Mouse (Mus musculus) liver, adult 2 months (tissue): ENCODE measurements at regions not wholly inside any gene's neighbourhood (a gene's known extent, or its start where the extent isn't known, plus 50 kb on each side); places are given as distances from the start of the nearest gene placed in this dataset.

Source experiments
- CTCF ChIP-seq: fragments of 200-500 bp; IDR thresholded peaks from 2 replicates; pipeline ENCODE4 v1.5.1; 2011; ENCODE audit warnings: low read depth, low read length, control low read depth
- POLR2A ChIP-seq: fragments of 200-500 bp; IDR thresholded peaks from 2 replicates; pipeline ENCODE4 v1.6.1; 2011; ENCODE audit warnings: low read length, control low read depth; ENCODE audit not compliant: insufficient read depth; ENCODE audit errors: extremely low read depth

DNA sequence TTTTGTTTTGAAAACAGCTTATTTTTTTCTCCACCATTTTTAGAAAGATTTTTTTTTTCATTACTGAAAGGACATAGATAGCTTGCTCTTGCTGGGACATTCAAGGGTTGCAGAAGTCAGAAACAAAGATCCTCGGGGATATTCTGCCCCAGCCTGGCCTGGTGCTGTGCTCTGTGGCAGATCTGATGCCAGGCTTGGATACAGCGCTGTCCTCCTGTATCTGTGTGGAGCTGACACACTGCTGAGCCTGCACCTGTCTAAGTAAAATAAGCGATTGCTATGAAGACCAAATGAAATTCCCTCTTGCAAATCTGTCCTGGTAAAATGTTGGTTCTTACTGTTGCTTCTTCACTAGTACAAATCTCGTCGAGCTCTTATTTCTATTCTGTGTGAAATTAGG lies 226.4 kb upstream of the 1700012A03Rik start:
- TF ChIP-seq CTCF = no peak
- TF ChIP-seq POLR2A = no peak
